In genomic region chr5:112227898-112228239, GRCm38 (mm10) we compare ENCODE assay signal across 9 mouse cellular contexts. TPM values are rescaled to one million over a fixed set of nuclear protein-coding genes. Genes with fewer than 3 reads are reported as not detected.
DNase-seq lines count a peak whose midpoint lies in the region; ATAC-seq and TF ChIP-seq lines count a peak whose summit lies in the region.
"Had no signal": no experiment of that assay in that cellular context is flagged by ENCODE, and none has a peak within 500 bp of the region (broad histone marks: within the 10 kb centered on the region; RNA-seq: fewer than 3 reads in every experiment).

No protein-coding gene starts in this region.

- no peak for DNase-seq in lung, embryonic 14.5 days
- DNase-seq in lung, postnatal 25 days (ENCODE audit: low spot score), result no peak
- DNase-seq in forebrain, embryonic 14.5 days (ENCODE audit: low spot score), result peak; percentile 47
- peak; percentile 51 for DNase-seq in limb, embryonic 11.5 days (ENCODE audit: low spot score)
- no peak for DNase-seq in adrenal gland, postnatal 25 days
- DNase-seq in gastrocnemius, postnatal 14 days, result no peak
- DNase-seq: lung, postnatal 14 days had no signal

- ATAC-seq in lung, embryonic 14.5 days (ENCODE audit: insufficient read depth), result no peak
- ATAC-seq in forebrain, embryonic 14.5 days, result no peak; the same call in 1 of the 2 replicates
- ATAC-seq in limb, embryonic 11.5 days (ENCODE audit: insufficient number of reproducible peaks, low FRiP score, low TSS enrichment, low read depth), result peak; percentile 31; the same call in 1 of the 2 replicates
- no peak for ATAC-seq in stomach, embryonic 14.5 days (ENCODE audit: insufficient number of reproducible peaks, insufficient read depth, low FRiP score, low read depth)
- ATAC-seq in activated CD4-positive, CD25-positive, alpha-beta regulatory T cell, adult 4 months, result no peak

- no peaks in the 10 kb centered on the region for H3K36me3 ChIP-seq in lung, embryonic 14.5 days (ENCODE audit: insufficient read depth)
- H3K36me3 ChIP-seq in forebrain, embryonic 14.5 days (ENCODE audit: control insufficient read depth, insufficient read depth, low read length), result peaks cover 24% of the 10 kb centered on the region
- H3K36me3 ChIP-seq in limb, embryonic 11.5 days (ENCODE audit: control insufficient read depth, insufficient read depth, low read length), result no peaks in the 10 kb centered on the region
- H3K36me3 ChIP-seq in stomach, embryonic 14.5 days (ENCODE audit: control insufficient read depth, insufficient read depth, low read length), result no peaks in the 10 kb centered on the region

- intact Hi-C loops in gastrocnemius, postnatal 14 days (cut with DNase I; ENCODE audit: low total_unique reads), result no loop called here

- H3K9me3 ChIP-seq in lung, embryonic 14.5 days (ENCODE audit: low read depth, low read length), result no peaks in the 10 kb centered on the region
- no peaks in the 10 kb centered on the region for H3K9me3 ChIP-seq in forebrain, embryonic 14.5 days (replicated peaks; ENCODE audit: control insufficient read depth, low read length)
- H3K9me3 ChIP-seq in limb, embryonic 11.5 days (ENCODE audit: control insufficient read depth, low read length), result no peaks in the 10 kb centered on the region
- H3K9me3 ChIP-seq in stomach, embryonic 14.5 days (ENCODE audit: control insufficient read depth, low read depth, low read length), result no peaks in the 10 kb centered on the region

- H3K27ac ChIP-seq in lung, embryonic 14.5 days (ENCODE audit: low read depth), result no peak overlapping the region
- H3K27ac ChIP-seq in forebrain, embryonic 14.5 days (ENCODE audit: low read depth, low read length), result peak overlapping the region; percentile 97
- H3K27ac ChIP-seq in limb, embryonic 11.5 days (replicated peaks; ENCODE audit: low read depth, low read length), result no peak overlapping the region
- no peak overlapping the region; the same call in 1 of the 2 replicates for H3K27ac ChIP-seq in stomach, embryonic 14.5 days (ENCODE audit: low read length)

- H3K9ac ChIP-seq in lung, embryonic 14.5 days, result no peak overlapping the region
- H3K9ac ChIP-seq in forebrain, embryonic 14.5 days (ENCODE audit: low read length), result peak overlapping the region; percentile 95
- H3K9ac ChIP-seq in limb, embryonic 11.5 days (ENCODE audit: low read length), result peak overlapping the region; percentile 58; the same call in 1 of the 2 replicates
- no peak overlapping the region for H3K9ac ChIP-seq in stomach, embryonic 14.5 days (replicated peaks; ENCODE audit: low read depth, low read length)

- TF ChIP-seq CTCF in lung, embryonic 14.5 days (IDR thresholded peaks at IDR 0.05; ENCODE audit: low read depth), result no peak

- H3K4me1 ChIP-seq in lung, embryonic 14.5 days (ENCODE audit: insufficient read depth), result no peaks in the 10 kb centered on the region
- peaks cover 28% of the 10 kb centered on the region for H3K4me1 ChIP-seq in forebrain, embryonic 14.5 days (ENCODE audit: control insufficient read depth, insufficient read depth, low read length)
- H3K4me1 ChIP-seq in limb, embryonic 11.5 days (ENCODE audit: control insufficient read depth, insufficient read depth, low read length), result peaks cover 13% of the 10 kb centered on the region
- peaks cover 8% of the 10 kb centered on the region; the same call in 1 of the 2 replicates for H3K4me1 ChIP-seq in stomach, embryonic 14.5 days (ENCODE audit: control insufficient read depth, insufficient read depth, low read length)

- peak overlapping the region; percentile 61 for H3K4me2 ChIP-seq in lung, embryonic 14.5 days
- H3K4me2 ChIP-seq in forebrain, embryonic 14.5 days (ENCODE audit: low read length), result peak overlapping the region; percentile 94
- H3K4me2 ChIP-seq in limb, embryonic 11.5 days (ENCODE audit: low read depth, severe bottlenecking), result peak overlapping the region; percentile 74
- peak overlapping the region; percentile 55 for H3K4me2 ChIP-seq in stomach, embryonic 14.5 days (replicated peaks; ENCODE audit: low read depth, low read length)

- WGBS in lung, embryonic 14.5 days, result 3% methylated on average over 13 of the region's 13 CpGs
- WGBS in forebrain, embryonic 14.5 days, result 2% methylated on average over 13 of the region's 13 CpGs
- 4% methylated on average over 13 of the region's 13 CpGs for WGBS in limb, embryonic 11.5 days
- WGBS in stomach, embryonic 14.5 days, result 3% methylated on average over 13 of the region's 13 CpGs

- H3K4me3 ChIP-seq in lung, embryonic 14.5 days (ENCODE audit: low read depth, low read length), result peak overlapping the region; percentile 31; the same call in 1 of the 2 replicates
- peak overlapping the region; percentile 71 for H3K4me3 ChIP-seq in forebrain, embryonic 14.5 days (ENCODE audit: low read depth, low read length)
- H3K4me3 ChIP-seq in limb, embryonic 11.5 days (ENCODE audit: low read depth, low read length), result peak overlapping the region; percentile 33
- peak overlapping the region; percentile 31 for H3K4me3 ChIP-seq in stomach, embryonic 14.5 days (ENCODE audit: low read depth, low read length)

- H3K27me3 ChIP-seq in lung, embryonic 14.5 days (ENCODE audit: insufficient read depth, low read length), result peaks cover 54% of the 10 kb centered on the region
- no peaks in the 10 kb centered on the region for H3K27me3 ChIP-seq in forebrain, embryonic 14.5 days (replicated peaks; ENCODE audit: control insufficient read depth, insufficient read depth, low read length)
- peaks cover 41% of the 10 kb centered on the region for H3K27me3 ChIP-seq in limb, embryonic 11.5 days (ENCODE audit: control insufficient read depth, insufficient read depth, low read length)
- peaks cover 34% of the 10 kb centered on the region for H3K27me3 ChIP-seq in stomach, embryonic 14.5 days (ENCODE audit: control insufficient read depth, insufficient read depth, low read length)

RNA-seq across cellular contexts. Expression of gene Cryba4, which starts 24.4 kb away (rescaled TPM):
- polyA plus RNA-seq in lung, embryonic 14.5 days (2014; fragmentation: Nextera tagmentation; extraction: Ambion mirVana), result 2.4 and 2.7 TPM in 2 replicates
- 1.4 and 2.2 TPM in 2 replicates for polyA plus RNA-seq in forebrain, embryonic 14.5 days (2014; fragmentation: Nextera tagmentation; extraction: Ambion mirVana)
- polyA plus RNA-seq in limb, embryonic 11.5 days (2014; fragmentation: Nextera tagmentation; extraction: Ambion mirVana), result 0.20 and 0.61 TPM in 2 replicates
- polyA plus RNA-seq in stomach, embryonic 14.5 days (2014; fragmentation: Nextera tagmentation; extraction: Ambion mirVana), result 2.6 and 2.7 TPM in 2 replicates
- total RNA-seq in adrenal gland, postnatal 25 days (2021), result 14.8 and 16.5 TPM in 2 replicates
- not detected for polyA plus RNA-seq in activated CD4-positive, CD25-positive, alpha-beta regulatory T cell, adult 4 months (2017; shearing (Covaris generic))
- under 1 TPM; 0.42 to 0.68 TPM for total RNA-seq in gastrocnemius, postnatal 14 days (2021)

RNA-seq across cellular contexts. Expression of gene Crybb1, which starts 27.7 kb away (rescaled TPM):
- 2.0 TPM in 2 replicates for polyA plus RNA-seq in lung, embryonic 14.5 days (2014; fragmentation: Nextera tagmentation; extraction: Ambion mirVana)
- 2.5 and 4.6 TPM in 2 replicates for polyA plus RNA-seq in forebrain, embryonic 14.5 days (2014; fragmentation: Nextera tagmentation; extraction: Ambion mirVana)
- 0.20 TPM in 1 of 2 replicates, not detected in the other for polyA plus RNA-seq in limb, embryonic 11.5 days (2014; fragmentation: Nextera tagmentation; extraction: Ambion mirVana)
- 2.2 and 3.1 TPM in 2 replicates for polyA plus RNA-seq in stomach, embryonic 14.5 days (2014; fragmentation: Nextera tagmentation; extraction: Ambion mirVana)
- 1.1 and 2.7 TPM in 2 replicates for total RNA-seq in adrenal gland, postnatal 25 days (2021)
- polyA plus RNA-seq in activated CD4-positive, CD25-positive, alpha-beta regulatory T cell, adult 4 months (2017; shearing (Covaris generic)), result not detected
- 1 to 10 TPM; 1.9 to 2.0 TPM for total RNA-seq in gastrocnemius, postnatal 14 days (2021)

RNA-seq across cellular contexts. Expression of gene Tpst2, which starts 48.6 kb away (rescaled TPM):
- 53.2 and 57.7 TPM in 2 replicates for polyA plus RNA-seq in lung, embryonic 14.5 days (2014; fragmentation: Nextera tagmentation; extraction: Ambion mirVana)
- polyA plus RNA-seq in forebrain, embryonic 14.5 days (2014; fragmentation: Nextera tagmentation; extraction: Ambion mirVana), result 29.5 and 30.6 TPM in 2 replicates
- polyA plus RNA-seq in limb, embryonic 11.5 days (2014; fragmentation: Nextera tagmentation; extraction: Ambion mirVana), result 30.9 and 31.1 TPM in 2 replicates
- polyA plus RNA-seq in stomach, embryonic 14.5 days (2014; fragmentation: Nextera tagmentation; extraction: Ambion mirVana), result 35.3 and 38.4 TPM in 2 replicates
- total RNA-seq in adrenal gland, postnatal 25 days (2021), result 144 and 210 TPM in 2 replicates
- polyA plus RNA-seq in activated CD4-positive, CD25-positive, alpha-beta regulatory T cell, adult 4 months (2017; shearing (Covaris generic)), result 10 to 100 TPM; 75.0 to 86.1 TPM
- 10 to 100 TPM; 17.4 to 23.4 TPM for total RNA-seq in gastrocnemius, postnatal 14 days (2021)

Comparison
In these comparisons a context has a peak if more than half of its experiments do, and no peak if none do; other contexts are left out.
1. DNase-seq: peak in forebrain, embryonic 14.5 days (single experiment) and limb, embryonic 11.5 days (single experiment); none in lung, embryonic 14.5 days (single experiment), lung, postnatal 25 days (single experiment), adrenal gland, postnatal 25 days (single experiment) and gastrocnemius, postnatal 14 days (single experiment).
2. H3K9ac ChIP-seq: peak in forebrain, embryonic 14.5 days (single experiment) and limb, embryonic 11.5 days (single experiment); none in lung, embryonic 14.5 days (single experiment) and stomach, embryonic 14.5 days (single experiment).
3. Peak in every context shown above with its lines, with median percentiles within 50 percentile points of each other: H3K4me2 ChIP-seq and H3K4me3 ChIP-seq.